Mouse (Mus musculus) cerebral cortex, adult 2 months (tissue): ENCODE results near the gene Rex1bd.

ENCODE experiments used
- WGBS: fragments of 180-500 bp; shearing (Covaris S2); methylation state at CpG from one replicate; pipeline ENCODE4 v1.1.7; 2018; 5-methylcytosine and 5-hydroxymethylcytosine counted together

Gene Rex1bd

DNA sequence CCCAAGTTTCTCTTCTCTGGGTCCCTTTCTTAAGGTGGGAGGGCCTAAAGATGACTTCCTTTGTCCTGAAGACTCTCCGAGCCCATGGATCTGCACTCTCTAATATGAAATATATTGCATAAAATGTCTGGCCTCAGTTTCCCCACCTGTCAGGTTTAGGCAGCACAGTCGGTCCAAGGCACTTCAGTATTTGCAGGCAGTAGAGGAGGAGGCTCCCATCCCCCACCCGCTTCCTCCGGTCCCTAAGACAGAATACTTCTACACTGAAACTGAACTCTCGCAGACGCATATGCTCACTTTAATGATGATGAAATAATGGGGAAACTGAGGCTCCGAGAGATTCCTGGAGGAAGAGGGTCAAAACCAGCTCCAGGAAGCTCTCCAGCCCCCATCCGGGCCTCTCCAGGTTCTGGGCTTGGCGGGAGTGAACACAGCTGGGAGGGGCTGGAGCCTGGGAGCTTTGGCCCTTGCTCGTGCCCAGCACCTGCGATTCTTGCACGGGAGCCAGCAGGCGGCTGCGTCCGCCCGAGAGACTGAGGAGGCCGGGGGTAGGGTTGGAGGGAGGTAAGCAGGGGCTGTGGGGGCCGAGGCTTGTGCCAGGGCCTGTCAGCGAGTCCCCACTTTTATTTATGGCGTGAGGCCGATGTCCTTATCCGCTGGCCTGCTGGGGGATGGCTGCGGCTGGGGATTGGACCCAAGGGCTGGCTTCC, 4.6 kb downstream of the Rex1bd start:
- 21% methylated on average over 23 of the region's 23 CpGs for WGBS

DNA sequence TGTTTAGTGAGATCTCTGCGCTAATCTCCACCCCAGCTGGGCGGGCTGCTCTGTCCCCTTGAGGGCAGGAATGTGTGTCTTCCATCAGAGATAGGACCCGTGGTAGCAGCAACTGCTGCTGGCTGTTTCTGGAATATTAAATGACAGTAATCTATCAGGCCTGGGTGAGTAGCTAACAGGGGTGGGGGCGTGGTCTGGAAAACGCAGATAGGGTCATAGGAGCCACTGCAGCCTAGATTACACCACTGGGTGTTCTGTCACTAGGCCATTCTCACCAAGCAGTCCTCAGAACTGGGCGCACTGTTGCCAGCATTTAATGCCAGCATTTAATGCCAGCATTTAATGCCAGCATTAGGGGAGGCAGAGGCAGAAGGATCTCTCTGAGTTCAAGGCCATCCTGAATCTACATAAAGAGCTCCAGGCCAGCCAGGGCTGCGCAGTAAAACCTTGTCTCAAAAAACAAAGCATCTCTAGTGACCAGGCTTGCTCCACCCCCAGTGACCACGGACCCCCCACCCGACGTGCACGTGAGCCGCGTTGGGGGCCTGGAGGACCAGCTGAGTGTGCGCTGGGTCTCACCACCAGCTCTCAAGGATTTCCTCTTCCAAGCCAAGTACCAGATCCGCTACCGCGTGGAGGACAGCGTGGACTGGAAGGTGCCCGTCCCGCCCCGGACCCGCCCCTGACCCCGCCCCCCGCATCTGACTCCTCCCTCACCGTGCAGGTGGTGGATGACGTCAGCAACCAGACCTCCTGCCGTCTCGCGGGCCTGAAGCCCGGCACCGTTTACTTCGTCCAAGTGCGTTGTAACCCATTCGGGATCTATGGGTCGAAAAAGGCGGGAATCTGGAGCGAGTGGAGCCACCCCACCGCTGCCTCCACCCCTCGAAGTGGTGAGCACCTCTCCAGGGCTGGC, 5.9 kb downstream of the Rex1bd start:
- 21% methylated on average over 39 of the region's 39 CpGs for WGBS

DNA sequence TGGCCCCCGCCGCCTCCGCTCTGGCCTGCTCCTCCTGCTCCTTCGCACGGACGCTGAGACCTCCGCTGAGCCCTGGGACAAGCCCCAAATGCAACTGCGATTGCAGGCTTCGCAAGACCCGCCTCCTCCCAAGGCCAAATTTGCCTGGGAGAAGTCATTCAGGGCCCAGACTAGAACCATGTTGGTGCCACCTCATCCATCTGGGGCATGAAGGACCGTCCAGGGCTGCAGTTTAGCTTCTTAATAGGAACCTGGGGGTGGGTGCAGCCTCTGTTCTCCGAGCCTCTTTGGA, 10.8 kb downstream of the Rex1bd start:
- WGBS, result 59% methylated on average over 12 of the region's 12 CpGs

DNA sequence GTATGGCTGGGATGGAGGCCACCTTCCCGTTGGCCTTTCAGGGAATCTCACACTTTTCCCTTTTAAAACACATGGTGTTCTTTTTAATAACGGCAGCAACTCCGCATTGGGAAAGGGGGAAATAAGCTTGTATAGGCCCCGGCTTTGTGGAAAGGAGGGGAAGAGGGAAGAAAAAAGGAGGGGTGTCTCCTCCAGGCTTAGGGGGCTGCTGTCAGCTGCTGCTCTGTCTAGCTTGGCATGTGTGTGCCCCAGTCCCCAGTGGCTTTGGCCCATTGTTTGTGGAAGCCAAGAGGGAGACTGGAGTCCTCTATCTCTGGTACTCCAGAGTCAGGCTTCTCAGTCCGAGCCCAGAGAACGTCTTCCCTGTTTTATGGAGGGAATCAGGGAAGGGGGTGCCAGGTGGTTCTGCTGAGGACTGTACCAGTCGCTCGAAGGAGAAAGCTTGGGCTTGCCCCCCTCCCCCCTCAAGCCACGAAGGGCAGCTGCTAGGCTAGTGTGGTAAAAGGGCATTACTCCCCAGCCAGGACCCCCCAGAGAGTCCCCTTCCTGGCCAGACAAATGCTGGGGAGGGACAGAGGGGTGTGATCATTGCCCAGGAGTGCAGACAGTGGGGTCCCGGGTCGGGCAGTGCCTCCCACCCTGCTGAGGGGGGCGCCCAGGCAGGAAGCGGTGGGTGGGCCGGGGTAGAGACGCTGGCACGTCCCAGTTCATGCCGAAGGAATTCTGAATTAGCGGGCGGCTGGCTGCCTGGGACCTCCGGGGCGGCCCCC, 11.4 kb downstream of the Rex1bd start:
- WGBS, result 39% methylated on average over 21 of the region's 21 CpGs

DNA sequence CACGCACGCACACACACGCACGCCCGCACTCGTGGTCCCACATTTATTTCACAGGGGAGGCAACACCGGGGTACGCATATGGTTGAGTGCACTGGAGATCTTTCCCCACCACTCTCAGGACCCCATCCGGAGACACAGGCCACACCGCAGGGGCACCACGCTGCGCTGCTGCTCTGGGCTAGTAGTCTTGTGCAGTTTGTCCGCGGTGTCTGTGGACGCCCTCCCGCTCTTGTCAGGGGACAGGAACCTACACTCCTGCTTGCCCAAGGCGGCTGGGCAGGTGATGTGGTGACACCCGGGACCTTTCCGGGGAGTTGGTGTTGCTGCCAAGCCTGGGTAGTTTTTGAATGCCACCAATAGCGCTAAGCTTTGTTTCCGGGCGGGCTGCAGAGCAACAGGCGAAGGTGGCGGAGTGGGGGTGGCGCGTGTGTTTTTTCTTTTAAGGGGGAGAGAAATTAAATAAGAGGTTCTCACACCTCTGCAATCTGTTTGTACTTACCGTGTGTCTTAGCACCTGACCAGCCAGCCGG, 12.1 kb downstream of the Rex1bd start:
- WGBS, result 11% methylated on average over 28 of the region's 28 CpGs

DNA sequence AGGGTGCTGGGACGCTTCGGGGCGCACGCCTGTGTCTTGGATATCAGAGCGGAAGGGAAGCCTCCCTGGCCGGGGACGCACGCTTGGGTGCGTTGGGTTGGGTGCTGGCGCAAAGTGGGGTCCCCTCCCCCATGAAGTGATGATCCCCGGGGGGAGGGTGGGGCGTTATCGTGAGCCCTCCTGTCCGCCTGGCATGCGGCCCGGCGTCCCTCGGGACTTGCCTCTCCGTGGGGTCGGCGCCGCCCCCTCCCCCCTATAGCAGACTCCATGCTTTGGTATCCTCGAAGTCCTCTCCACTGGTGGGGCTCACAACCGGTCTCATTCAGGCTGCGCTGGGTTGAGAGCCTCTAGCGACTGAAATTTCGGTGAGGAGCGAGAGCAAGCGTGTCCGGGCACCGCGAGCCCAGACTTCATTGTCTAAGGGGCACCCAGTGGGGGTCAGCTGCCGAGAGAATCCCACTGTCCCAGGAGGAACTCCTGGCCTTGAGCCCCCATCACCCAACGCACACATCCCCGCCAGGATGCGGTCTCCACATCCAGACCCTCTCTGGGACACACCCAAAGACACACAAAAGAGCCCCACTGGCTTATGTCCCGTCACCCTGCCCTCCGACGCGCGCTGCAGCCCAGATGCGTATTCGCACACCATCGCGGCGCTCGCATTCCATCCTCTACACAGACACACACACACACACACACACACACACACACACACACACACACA, 12.7 kb downstream of the Rex1bd start:
- 2% methylated on average over 47 of the region's 47 CpGs for WGBS

DNA sequence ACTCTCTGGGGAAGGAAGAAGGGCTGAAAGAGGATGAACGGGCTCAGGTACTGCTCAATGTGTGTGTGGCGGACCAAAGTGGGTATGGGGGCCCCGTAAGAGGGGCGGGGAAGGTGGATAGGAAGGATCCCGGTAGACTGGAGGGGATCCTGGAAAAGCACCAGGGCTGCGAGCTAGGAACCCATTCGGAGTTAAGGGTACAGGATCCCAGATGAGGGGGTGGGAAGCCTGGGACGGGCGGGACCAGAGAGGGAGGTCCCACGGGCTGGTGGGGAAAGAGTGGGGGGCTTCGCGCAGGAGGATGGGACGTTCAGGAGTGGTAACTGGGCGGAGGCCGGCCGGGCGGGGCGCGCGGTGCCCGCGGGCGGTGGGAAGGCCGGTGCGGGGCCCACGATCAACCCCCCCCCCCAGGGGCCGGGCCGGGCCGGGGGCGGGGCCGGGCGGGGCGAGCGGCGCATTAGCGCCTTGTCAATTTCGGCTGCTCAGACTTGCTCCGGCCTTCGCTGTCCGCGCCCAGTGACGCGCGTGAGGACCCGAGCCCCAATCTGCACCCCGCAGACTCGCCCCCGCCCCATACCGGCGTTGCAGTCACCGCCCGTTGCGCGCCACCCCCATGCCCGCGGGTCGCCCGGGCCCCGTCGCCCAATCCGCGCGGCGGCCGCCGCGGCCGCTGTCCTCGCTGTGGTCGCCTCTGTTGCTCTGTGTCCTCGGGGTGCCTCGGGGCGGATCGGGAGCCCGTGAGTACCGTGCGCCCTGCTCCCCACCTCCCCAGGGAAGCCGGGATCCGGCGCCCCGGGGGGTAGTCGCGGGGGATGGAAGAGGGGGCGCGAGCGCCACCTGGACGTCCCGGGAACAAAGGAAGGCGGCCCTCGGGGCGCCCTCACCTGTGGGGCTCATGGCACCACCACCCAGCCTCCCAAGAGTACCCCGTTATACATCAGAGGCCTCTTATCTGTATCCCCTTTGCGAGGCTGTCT, 13.6 kb downstream of the Rex1bd start, which contains the start of gene Crlf1:
Gene Crlf1, plus strand, starts transcription at position 495 of the 977 bp plus-strand sequence.
- 2% methylated on average over 58 of the region's 93 CpGs for WGBS

DNA sequence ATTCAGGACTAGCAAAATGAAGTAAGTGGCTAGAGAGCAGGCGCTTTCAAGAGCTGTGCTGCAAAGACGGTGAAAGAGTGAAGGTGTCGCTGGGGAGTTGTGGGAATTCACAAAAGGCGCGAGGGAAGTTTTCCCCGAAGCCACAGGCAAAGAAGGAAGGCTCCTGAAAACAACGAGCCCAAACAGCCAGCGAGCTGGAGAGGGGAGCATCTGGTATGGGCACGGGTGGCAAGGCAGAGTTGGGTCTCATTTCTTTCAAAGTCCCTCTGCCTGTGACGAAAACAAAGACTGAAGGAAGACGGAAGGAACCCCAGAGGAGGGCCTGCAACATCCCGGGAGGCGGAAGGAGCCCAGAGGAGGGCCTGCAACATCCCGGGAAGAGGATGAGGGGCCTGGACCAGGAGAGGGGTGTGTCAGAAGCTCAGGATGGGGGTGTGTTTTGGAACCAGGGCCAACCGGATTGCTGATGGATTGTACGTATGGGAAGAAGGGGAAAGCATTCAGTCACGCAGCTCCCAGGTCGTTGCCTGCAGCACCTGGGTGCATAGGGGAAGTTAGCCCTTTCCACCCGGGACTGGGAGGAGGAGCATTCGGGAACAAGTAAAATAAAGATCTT, 15.6 kb downstream of the Rex1bd start:
- WGBS, result 9% methylated on average over 20 of the region's 20 CpGs

DNA sequence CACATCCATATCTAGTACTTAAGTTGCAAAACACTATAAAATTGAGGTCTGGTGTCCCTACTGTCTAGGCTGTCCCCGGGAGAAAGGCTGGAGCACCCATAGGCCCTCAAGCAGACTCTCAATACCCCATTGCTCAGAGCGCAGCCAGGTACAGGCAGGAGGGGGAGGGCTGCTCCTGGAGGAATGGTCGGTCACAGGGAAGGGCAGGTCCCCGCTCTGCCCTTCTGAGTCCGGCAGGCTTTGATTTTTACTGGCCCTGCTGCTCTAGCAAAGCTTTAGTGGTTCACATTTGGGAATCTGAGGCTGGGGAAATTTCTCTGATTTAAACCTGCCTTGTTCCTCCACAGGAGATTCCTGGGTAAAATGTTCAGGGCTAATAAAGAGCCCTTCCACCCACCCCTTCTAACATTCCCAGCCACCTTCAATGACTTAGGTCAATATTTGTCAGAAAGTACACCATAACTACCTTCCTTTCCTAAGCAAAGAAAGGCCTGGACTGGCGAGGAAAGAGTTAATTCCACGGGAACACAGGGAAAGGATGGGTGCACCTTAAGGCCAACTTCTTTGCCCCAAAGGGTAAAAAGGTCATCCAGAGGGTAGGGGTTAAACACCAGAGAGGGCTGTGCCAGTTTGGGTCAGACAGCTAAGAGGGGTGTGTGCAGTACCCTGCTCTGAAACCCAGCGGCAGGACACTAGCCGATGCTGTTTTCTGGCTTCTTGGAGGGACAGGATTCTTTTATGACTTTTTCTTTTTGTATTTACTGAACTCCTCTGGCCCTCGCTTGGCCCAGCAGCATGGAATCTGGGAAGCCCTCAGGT, 16.3 kb downstream of the Rex1bd start:
- WGBS, result 43% methylated on average over 10 of the region's 10 CpGs

DNA sequence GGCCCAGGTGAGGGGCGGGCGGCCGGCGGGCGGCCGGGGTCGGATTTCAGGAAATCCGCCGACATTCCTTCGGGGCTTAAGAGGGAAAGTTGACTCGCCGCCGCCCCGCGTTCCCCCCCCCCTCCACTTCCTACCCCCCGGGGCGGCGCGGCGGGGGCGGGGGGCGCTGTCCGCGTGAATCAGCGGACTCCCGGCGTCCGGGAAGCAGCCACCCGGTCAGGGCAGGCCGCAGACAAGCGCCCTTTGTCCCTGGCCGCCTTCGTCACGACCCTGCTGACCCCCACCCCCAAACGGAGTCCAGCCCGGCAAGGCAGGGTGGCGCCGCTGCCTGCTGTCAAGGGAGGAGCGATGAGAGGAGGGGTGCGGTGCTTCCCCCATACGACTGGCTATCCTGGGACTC, 17.0 kb downstream of the Rex1bd start:
- WGBS, result 7% methylated on average over 37 of the region's 41 CpGs

DNA sequence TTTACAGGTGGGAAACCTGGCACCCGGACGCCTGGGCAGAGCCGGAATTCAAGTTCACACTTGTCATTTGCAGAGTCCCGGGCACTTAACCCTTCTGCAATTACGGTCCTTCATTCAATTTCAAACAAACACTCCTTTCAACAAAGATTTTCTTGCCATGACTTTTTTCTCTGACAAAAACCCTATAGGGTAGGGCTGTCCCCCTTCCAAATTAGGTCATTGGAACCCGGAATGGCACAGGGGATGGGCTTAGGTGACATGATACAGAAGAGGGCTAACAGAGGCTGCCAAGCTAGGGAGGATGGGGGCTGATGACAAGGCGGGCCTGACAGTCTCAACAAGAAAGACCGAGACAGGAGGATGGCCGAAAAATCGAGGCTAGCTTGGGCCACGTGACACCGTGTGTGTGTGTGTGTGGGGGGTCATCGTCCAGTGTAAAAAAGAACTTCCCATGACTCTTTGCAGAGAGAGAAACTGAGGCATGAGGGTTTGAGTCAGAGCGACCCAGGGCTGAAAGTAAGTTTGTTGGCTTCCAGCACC, 17.6 kb downstream of the Rex1bd start:
- WGBS, result 24% methylated on average over 14 of the region's 14 CpGs

DNA sequence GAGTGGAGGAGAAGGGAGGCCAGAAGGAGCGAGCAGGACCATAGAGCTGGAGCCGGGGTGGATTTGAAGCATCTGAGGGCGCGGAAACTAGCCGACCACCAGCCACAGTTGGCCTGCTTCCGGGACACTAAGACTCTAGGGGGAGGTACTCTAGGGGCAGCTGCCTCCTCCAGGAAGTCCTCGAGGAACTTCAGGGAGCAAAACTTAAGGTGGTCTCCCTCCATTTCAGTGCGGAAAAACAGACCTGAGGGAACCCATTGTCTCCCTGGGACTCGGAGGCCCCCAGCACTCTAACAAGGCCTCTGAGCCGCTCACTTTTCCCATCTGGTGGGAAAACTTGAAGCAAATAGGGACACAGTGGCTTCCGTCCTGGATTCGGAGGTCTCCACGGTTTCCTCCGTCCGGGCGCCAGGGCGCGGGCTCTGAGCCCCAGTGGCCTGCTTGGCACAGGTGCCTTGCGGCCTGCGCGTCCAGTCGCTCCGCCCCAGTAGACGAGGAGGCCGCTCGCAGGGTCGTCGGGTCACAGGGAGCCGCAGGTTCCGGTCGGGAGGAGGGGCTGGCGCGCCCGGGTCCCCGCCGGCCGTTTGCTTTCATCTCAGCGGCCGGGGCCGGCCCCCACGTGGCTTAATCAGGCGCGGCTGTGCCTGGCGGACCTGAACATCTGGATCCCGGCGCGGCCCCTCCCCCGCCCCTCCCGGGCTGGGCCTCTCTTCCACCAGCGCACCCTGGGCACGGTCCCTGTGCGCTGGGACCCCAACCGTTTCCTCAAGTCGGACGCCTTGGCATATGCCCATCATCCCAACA, 18.4 kb downstream of the Rex1bd start:
- WGBS, result 12% methylated on average over 55 of the region's 55 CpGs

DNA sequence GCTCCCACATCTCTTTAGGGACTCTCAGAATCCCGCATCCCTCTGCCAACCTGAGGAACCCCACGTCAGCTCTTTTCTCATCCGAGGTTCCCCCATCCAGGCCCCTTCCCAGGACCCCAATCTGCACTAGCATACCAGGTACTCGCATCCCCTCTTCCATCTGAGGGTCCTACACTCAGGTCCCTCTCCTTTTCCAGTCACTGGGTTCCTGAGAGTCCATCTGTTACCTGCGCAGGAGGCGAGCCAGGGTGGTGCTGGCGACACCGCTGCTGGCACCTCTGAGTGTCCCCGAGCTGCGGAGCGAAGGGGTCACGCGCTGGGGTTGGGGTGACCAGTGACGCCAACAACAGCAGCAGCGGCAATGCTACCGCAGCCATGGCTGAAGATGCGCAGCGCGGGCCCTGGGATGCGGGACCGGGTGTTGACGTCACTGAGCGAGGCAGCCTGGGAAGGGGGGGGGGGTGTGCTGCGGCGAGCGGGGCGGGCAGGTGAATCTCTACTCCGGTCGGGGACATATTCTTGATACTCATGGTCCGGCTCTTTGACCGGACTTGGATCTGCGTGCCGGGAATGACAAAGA, 19.5 kb downstream of the Rex1bd start, which contains the start of gene Tmem59l:
Gene Tmem59l, minus strand, starts transcription at position 418 of the 580 bp plus-strand sequence.
- 9% methylated on average over 33 of the region's 33 CpGs for WGBS

DNA sequence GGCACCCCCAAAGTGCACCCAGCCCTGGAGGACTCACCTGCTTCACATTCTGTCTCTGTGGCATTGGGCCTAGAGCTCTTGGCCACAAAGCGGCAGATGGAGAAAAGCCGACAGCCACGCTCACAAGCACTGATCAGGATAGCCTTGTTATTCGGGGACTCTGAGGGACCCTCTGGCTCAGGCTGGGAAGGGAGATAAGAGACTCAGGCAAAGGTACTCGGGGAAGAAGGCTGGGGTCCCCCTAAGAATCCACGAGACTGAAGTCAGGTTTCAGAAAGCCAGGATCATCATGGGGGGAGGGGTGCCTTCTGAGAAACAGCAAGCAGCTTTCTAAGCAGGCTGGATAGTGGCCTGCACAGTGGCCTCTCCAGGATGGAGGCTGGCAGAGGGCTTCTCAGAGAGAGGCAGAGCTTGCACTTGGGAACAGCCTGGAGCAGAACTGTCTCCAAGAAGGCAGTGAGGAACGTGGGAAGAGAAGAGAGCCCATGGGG, 20.3 kb downstream of the Rex1bd start:
- WGBS, result 47% methylated on average over 7 of the region's 7 CpGs

DNA sequence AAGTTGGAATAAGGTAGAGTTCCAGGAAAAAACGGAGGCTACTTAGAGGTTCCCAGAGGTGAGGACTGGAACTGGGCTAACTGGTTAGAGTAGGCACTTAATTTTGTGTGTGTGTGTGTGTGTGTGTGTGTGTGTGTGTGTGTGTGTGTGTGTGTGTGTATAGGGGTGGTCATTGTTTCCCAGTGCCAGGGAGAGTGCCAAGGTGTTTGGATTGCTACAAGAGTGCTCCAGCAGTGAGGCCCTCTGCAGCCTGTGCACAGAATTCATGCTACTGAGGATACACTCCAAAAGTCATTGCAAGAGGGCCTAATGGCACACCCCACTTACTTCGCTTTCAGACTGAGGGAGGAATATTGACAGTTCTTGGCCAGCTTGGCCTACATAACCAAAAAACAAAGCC, 23.6 kb downstream of the Rex1bd start:
- WGBS, result 76% methylated on average over 2 of the region's 2 CpGs

DNA sequence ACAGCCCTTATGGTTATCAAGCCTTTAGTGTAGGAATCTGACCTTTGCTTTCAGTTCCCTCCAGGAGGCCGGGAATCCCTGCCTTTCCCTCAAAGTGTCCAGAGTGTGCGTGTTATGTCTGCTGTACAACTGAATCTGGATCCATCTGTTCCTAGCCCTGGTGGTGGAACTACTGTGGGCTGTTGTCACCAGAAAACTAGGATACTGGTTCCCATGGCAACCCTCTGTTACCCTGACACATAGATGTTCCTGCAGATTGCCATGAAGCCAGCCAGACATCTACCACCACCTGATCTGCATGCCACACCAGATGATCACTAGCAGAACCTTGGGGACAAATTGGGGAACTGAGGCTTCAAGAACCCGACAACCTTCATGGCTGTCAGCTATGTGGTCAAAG, 24.6 kb downstream of the Rex1bd start:
- 53% methylated on average over 3 of the region's 3 CpGs for WGBS
